Mouse (Mus musculus): ENCODE measurements around the gene Tpra1. TPM values are rescaled to one million over a fixed set of nuclear protein-coding genes. Genes with fewer than 3 reads are reported as not detected.

Tpra1 gene
- total and polyA plus RNA-seq, 2 experiments from 2014 or later: 41.4 to 45.0 TPM

DNA sequence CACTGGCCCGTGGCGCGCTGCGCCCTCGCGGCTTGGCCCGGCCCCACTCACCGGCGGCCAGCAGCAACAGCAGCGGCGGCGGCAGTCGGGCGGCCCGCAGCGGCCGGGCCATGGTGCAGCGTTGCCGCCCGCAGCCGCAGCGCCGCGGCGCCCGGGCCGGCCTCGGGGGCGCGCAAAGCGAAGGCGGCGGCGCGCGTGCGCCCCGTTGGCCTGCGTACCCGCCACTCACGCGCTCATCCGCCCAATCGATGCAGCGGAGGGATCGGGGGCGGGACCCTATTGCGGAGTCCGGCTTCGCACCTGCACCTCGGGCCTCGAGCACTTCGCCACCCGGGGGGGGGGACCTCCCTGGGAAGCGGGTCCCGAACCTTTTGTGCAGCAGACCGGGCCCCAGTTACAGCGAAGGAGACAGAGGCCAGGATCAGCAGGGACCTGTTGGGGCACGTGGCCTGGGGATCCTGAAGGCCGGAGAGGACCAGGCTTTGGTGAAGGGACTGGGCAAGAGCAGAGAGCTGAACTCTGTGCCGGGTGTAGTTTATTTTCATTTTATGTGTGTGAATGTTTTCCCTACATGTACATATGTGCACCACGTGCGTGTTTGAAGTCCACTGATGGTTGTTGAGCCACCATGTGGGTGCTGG lies 27.1 kb upstream of the Tpra1 start, which contains the start of gene Podxl2:
TSS of gene Podxl2 (minus strand) at position 177 of the 641 bp plus-strand sequence.
- no peaks in the 10 kb centered on the region for H3K9me3 ChIP-seq (ENCODE audit: low read length)
- H3K36me3 ChIP-seq (ENCODE audit: insufficient read depth): no peaks in the 10 kb centered on the region
- DNase-seq: peak; percentile 93
- ATAC-seq: peak; percentile 77
- peak within 1 kb of the TSS; percentile 98 for H3K9ac ChIP-seq
- H3K4me1 ChIP-seq (ENCODE audit: insufficient read depth): peaks cover 20% of the 10 kb centered on the region
- peak within 1 kb of the TSS; percentile 97 for H3K27ac ChIP-seq (ENCODE audit: low read depth, low read length)
- peak within 1 kb of the TSS; percentile 95 for H3K4me3 ChIP-seq (ENCODE audit: low read depth, low read length)
- H3K4me2 ChIP-seq (ENCODE audit: low read depth): peak within 1 kb of the TSS; percentile 80
- 5% methylated on average over 62 of the region's 63 CpGs for WGBS
- H3K27me3 ChIP-seq (ENCODE audit: insufficient read depth, low read length): no peaks in the 10 kb centered on the region
- no peak for TF ChIP-seq CTCF (IDR thresholded peaks at IDR 0.05; ENCODE audit: low read depth)

GRCm38 (mm10) chr6:88879471-88879870 lies 22.6 kb upstream of the Tpra1 start:
- 0 out of 2 replicates have a peak, but pooled peaks cover 8% of the 10 kb centered on the region for H3K36me3 ChIP-seq (ENCODE audit: insufficient read depth)
- ATAC-seq: no peak
- no peaks in the 10 kb centered on the region for H3K9me3 ChIP-seq (ENCODE audit: low read length)
- no peaks in the 10 kb centered on the region for H3K4me1 ChIP-seq (ENCODE audit: insufficient read depth)
- TF ChIP-seq CTCF (IDR thresholded peaks at IDR 0.05; ENCODE audit: low read depth): 0 out of 2 replicates have a peak, but pooled peaks have one; percentile 20
- H3K4me2 ChIP-seq (ENCODE audit: low read depth): no peak overlapping the region
- 67% methylated on average over 4 of the region's 4 CpGs for WGBS
- DNase-seq: no peak
- no peak overlapping the region for H3K27ac ChIP-seq (ENCODE audit: low read depth, low read length)
- no peak overlapping the region for H3K4me3 ChIP-seq (ENCODE audit: low read depth, low read length)
- no peaks in the 10 kb centered on the region for H3K27me3 ChIP-seq (ENCODE audit: insufficient read depth, low read length)
- H3K9ac ChIP-seq: no peak overlapping the region

GRCm38 (mm10) chr6:88881334-88881733 lies 20.7 kb upstream of the Tpra1 start:
- Histone ChIP-seq H3K36me3 (ENCODE audit: insufficient read depth) (0 out of 2 replicates have a peak, but pooled peaks cover 10% of the 10 kb centered on the region), H3K9ac (no peak overlapping the region), H3K9me3 (ENCODE audit: low read length) (no peaks in the 10 kb centered on the region), H3K4me2 (ENCODE audit: low read depth) (no peak overlapping the region), H3K4me3 (ENCODE audit: low read depth, low read length) (no peak overlapping the region), H3K4me1 (ENCODE audit: insufficient read depth) (no peaks in the 10 kb centered on the region), H3K27ac (ENCODE audit: low read depth, low read length) (0 out of 2 replicates have a peak overlapping the region, but pooled peaks have one; percentile 35), H3K27me3 (ENCODE audit: insufficient read depth, low read length) (no peaks in the 10 kb centered on the region)
- WGBS: 29% methylated on average over 7 of the region's 7 CpGs
- DNase-seq: peak; percentile 50
- no peak for TF ChIP-seq CTCF (IDR thresholded peaks at IDR 0.05; ENCODE audit: low read depth)
- peak; percentile 88 for ATAC-seq

DNA sequence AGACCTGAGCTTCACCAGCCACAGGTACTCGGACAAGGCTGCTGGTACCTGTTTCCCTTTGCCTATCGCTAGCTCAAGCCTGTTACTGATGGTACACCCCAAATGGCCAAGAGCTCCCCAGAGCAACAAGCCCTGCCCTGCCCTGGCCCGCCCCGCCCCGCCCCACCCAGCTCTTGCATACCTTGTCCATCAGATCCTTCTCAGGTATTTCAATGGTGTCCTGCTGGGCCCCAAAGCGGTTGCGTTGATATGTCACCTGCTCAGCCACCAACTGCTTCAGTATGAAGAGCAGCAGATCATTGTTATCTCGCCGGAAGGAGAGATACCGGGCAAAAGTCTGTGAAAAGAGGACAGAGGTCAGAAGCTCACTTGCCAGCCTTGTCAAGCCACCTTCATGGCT lies 17.9 kb upstream of the Tpra1 start:
- DNase-seq: no peak
- Histone ChIP-seq H3K27me3 (ENCODE audit: insufficient read depth, low read length) (no peaks in the 10 kb centered on the region), H3K9me3 (ENCODE audit: low read length) (no peaks in the 10 kb centered on the region), H3K9ac (no peak overlapping the region), H3K4me2 (ENCODE audit: low read depth) (no peak overlapping the region), H3K4me3 (ENCODE audit: low read depth, low read length) (no peak overlapping the region), H3K36me3 (ENCODE audit: insufficient read depth) (0 out of 2 replicates have a peak, but pooled peaks cover 10% of the 10 kb centered on the region), H3K4me1 (ENCODE audit: insufficient read depth) (no peaks in the 10 kb centered on the region), H3K27ac (ENCODE audit: low read depth, low read length) (no peak overlapping the region)
- TF ChIP-seq CTCF (IDR thresholded peaks at IDR 0.05; ENCODE audit: low read depth): no peak
- 95% methylated on average over 10 of the region's 10 CpGs for WGBS
- ATAC-seq: no peak

DNA sequence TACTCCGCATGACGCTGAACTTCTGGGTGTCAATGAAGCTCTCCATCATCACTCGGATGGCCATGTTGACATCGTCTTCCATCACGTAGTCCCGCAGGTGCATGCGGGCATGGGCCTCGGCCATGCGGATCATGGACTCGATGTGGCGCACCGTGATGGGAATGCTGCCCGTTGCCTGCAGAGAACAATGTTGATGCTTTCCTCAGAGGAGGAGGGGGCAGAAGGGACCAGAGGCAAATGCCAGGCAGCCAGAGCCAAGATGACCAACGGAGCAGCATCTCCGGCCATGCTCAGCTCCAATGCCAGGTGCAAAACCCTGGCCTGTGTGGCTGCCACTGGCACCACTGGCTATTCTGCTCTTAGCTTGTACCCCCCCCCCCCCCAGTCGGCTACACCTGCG lies 17.4 kb upstream of the Tpra1 start:
- Histone ChIP-seq H3K4me2 (ENCODE audit: low read depth) (no peak overlapping the region), H3K4me1 (ENCODE audit: insufficient read depth) (no peaks in the 10 kb centered on the region), H3K27me3 (ENCODE audit: insufficient read depth, low read length) (no peaks in the 10 kb centered on the region), H3K9ac (no peak overlapping the region), H3K9me3 (ENCODE audit: low read length) (no peaks in the 10 kb centered on the region), H3K36me3 (ENCODE audit: insufficient read depth) (0 out of 2 replicates have a peak, but pooled peaks cover 10% of the 10 kb centered on the region), H3K27ac (ENCODE audit: low read depth, low read length) (no peak overlapping the region), H3K4me3 (ENCODE audit: low read depth, low read length) (no peak overlapping the region)
- ATAC-seq (no peak), DNase-seq (no peak)
- TF ChIP-seq CTCF (IDR thresholded peaks at IDR 0.05; ENCODE audit: low read depth): no peak
- 95% methylated on average over 17 of the region's 17 CpGs for WGBS

DNA sequence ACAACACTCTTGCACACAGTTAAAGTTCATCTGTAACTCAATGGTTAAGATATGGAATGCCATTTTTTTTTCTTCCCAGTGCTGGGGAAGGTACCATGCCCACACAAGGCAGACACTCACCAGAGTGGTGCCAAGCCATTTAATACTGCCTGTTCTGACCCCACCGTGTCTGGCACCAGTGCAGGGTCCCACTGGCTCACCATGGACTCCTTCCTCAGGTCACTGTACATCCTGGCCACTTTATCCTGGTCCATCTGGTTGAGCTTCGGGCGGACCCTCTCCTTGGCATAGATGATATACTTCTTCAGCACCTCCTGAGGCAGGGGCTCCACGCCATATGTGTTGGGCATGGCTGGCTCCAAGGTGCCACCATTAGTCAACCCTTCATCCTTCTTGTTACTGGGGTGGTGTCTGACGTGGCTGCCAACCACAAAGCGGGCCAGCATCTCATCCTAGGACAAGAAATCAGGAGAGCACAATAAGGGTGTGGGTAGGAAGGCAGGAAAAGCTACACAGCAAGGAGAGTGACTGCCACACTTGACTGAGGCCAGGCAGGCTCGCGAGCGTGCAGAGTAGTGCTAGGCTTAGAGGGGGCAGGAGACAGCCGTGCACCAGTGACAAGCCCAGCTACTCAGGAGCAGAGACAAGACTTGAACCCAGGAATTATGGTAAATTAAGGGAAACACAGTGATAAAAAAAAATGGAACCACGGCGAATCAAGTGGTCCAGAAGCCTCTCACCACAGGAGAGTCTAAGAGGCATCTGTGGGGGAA lies 16.2 kb upstream of the Tpra1 start:
- no peak overlapping the region for H3K4me3 ChIP-seq (ENCODE audit: low read depth, low read length)
- H3K27ac ChIP-seq (ENCODE audit: low read depth, low read length): no peak overlapping the region
- no peak overlapping the region for H3K9ac ChIP-seq
- ATAC-seq: no peak
- 86% methylated on average over 12 of the region's 12 CpGs for WGBS
- no peak for DNase-seq
- no peaks in the 10 kb centered on the region for H3K27me3 ChIP-seq (ENCODE audit: insufficient read depth, low read length)
- TF ChIP-seq CTCF (IDR thresholded peaks at IDR 0.05; ENCODE audit: low read depth): no peak
- H3K9me3 ChIP-seq (ENCODE audit: low read length): no peaks in the 10 kb centered on the region
- H3K4me1 ChIP-seq (ENCODE audit: insufficient read depth): no peaks in the 10 kb centered on the region
- H3K4me2 ChIP-seq (ENCODE audit: low read depth): no peak overlapping the region
- H3K36me3 ChIP-seq (ENCODE audit: insufficient read depth): 0 out of 2 replicates have a peak, but pooled peaks cover 13% of the 10 kb centered on the region

Measured in forebrain, postnatal 0 days (tissue).